Mouse (Mus musculus) lung, postnatal 36 days (tissue): ENCODE results near the gene Dhh.

Source experiments
- DNase-seq: peaks from one replicate; pipeline ENCODE4 v3.0.0; 2022; ENCODE audit warnings: mixed read lengths

Gene Dhh

DNA sequence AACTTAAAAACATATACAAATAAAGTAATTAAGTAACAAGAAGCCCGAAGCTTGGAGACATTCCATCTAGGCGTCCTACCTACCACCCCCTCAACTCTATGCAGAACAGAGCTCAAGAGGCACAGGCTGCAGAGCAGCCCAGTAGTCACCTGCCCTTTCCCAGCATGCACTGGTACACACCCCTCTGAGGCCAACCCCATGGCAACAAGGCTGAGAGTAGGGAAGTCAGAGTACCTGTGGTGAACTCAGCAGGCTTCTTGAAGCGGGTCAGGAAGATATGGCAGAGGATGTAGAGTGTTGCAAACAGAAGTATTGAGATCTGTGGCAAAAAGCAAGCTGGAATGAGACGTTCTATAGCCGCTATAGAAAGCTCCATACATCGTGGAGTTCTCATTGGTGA lies 16.6 kb upstream of the Dhh start:
- no peak for DNase-seq

GRCm38 (mm10) chr15:98904692-98905091 lies 6.4 kb upstream of the Dhh start:
- DNase-seq: peak; percentile 54

DNA sequence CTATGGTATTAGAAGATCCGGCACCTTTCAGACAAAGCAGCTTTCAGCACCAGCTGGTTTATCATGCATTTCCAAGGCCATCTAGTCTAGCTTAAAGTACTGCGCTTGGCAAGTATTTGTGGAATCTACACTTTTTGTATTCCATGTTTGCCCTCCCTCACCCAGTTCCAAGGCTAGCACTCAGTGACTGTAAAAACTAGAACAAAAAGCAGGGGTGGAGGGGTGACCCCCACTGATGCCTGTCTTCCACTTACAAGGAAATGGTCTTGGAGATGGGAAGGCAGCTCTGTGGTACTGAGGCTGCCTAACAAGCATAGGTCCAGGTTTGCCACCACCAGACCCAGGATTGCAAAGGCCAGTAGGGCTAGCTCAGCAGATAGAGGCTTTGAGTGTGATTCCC lies 4.3 kb upstream of the Dhh start:
- DNase-seq: no peak

DNA sequence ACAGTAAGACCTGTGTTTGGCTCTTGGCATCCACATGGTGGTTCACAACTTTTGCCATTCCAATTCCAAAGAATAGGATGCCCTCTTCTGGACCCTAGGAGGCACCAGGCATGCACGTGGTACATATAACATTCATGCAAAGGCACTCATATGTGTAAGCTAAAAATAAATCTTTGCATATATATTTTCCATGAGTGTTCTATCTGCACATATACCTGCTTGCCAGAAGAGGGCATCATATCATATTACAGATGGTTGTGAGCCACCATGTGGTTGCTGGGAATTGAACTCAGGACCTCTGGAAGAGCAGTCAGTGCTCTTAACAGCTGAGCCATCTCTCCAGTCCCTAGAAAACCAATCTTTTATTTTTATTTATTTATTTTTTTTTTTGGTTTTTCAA lies 3.2 kb upstream of the Dhh start:
- no peak for DNase-seq

DNA sequence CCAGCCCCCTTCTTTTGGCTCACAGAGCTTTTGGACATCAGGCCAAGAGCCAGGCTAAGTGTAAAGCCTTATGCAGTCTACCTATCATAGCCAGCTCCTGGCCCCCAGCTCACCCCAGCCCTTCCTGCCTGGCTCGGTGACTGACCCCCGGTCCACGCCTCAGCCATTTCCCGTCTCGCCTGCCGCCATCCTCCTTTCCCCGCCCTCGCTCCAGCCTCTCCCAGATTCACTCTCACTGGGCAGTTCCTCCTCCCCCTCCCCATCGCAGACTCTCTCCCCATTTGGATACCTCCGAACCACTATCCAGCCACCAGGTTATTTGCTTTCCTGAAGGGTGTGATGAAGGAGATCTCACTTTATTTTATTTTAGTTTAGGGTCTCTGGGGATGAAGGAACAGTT lies 845 bp downstream of the Dhh start:
- DNase-seq: peak; percentile 67

GRCm38 (mm10) chr15:98895635-98896589 lies 2.4 kb downstream of the Dhh start:
- peak; percentile 63 for DNase-seq

DNA sequence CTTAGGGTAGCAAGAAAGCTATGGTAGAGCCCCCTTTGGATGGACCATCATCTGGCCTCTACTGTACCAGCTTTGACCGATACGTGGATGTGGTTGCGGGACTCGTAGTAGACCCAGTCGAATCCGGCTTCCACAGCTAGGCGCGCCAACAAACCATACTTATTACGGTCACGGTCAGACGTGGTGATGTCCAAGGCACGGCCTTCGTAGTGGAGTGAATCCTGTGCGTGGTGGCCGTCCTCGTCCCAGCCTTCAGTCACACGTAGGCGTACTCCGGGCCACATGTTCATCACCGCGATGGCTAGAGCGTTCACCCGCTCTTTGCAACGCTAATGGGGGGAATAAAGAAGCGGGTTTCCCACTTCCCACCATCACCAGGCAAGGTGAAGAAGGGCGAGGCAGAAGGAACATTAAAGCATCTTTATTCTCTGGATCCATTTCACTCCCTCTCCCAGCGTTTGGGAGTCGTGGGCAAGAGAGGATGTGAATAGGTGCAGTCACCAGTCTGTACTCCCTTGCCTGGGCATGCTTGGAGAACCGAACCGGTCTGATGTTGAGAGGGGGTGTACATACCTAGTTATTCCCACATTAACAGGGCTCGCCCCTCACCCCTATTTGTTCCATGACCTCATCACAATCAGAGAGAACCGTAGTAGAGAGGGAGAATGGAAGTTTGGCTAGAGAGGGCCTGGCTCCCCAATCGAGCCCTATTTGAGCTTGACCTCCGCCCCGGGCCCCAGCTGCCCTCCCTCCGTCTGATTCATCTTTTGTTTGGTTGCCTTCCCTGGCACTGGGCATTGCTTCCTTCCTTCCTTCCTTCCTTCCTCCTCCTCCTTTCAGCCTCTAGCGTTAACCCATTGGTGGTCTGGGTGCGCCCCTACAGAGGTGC lies 3.4 kb downstream of the Dhh start:
- peak; percentile 54 for DNase-seq

- DNase-seq: peak; percentile 34
These were observed 4.2 kb downstream of the Dhh start, which contains the start of gene Rhebl1 for GRCm38 (mm10) chr15:98893940-98894745. Rhebl1 (minus strand) TSS chr15:98894540.

- DNase-seq: no peak
These were observed 5.3 kb downstream of the Dhh start for GRCm38 (mm10) chr15:98893036-98893435.

GRCm38 (mm10) chr15:98891907-98892606 lies 6.3 kb downstream of the Dhh start:
- DNase-seq: peak; percentile 92

- no peak for DNase-seq
These were observed 7.1 kb downstream of the Dhh start for GRCm38 (mm10) chr15:98891198-98891742.

DNA sequence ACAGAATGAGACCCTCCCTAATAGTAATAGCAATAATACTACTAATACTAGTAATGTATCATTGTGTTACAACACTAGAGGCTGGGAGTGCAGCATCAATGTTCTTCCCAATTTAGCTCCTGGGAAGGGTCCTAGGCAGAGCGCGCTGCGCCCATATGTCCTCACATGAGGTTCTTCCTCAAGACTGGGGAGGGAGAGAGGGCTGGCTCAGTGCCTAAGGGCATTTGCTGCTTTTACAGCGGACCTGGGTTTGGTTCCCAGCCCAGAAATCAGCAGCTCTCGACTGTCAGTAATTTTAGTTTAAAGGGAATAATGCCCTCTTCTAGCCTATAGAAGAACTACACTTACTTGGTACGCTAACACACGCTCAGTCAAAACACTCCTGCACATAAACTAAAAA lies 10.8 kb downstream of the Dhh start:
- no peak for DNase-seq

DNA sequence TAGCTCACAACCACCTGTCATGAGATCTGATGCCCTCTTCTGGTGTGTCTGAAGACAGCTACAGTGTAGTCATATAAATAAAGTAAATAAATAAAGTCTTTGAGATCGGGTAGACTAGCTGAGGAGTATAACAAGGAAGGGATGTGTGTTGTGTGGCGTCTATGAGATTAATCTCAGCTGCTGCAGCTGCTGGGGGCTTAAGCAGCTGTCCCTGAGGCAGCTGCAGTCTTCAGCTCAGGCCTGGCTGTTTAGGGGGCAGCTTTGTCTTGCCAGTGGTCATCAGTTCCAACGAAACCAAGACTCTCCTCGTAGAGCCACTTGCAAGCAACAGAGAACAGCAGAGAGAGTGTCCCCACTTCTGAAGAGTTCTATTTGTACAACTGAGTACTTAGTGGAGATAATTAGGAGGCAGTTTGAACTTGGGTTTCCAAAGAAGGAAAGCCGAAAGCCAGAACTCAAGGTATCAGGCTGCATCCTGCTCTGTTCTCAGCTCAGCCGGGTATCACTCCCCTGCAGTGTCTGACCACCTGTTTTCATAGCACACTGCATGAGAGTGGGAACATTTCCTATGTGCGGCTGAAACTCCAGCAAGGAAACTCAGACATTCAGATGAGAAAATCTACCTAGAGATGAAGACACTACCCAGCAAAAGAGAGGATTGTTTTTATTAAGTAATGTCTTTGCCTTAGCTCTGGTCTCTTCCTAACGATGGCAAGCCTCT lies 11.5 kb downstream of the Dhh start:
- DNase-seq: no peak

- DNase-seq: no peak
These were observed 14.2 kb downstream of the Dhh start for GRCm38 (mm10) chr15:98884106-98884505.

GRCm38 (mm10) chr15:98883661-98884060 lies 14.7 kb downstream of the Dhh start:
- no peak for DNase-seq

- DNase-seq: no peak
These were observed 16.7 kb downstream of the Dhh start for GRCm38 (mm10) chr15:98881656-98882008.

DNA sequence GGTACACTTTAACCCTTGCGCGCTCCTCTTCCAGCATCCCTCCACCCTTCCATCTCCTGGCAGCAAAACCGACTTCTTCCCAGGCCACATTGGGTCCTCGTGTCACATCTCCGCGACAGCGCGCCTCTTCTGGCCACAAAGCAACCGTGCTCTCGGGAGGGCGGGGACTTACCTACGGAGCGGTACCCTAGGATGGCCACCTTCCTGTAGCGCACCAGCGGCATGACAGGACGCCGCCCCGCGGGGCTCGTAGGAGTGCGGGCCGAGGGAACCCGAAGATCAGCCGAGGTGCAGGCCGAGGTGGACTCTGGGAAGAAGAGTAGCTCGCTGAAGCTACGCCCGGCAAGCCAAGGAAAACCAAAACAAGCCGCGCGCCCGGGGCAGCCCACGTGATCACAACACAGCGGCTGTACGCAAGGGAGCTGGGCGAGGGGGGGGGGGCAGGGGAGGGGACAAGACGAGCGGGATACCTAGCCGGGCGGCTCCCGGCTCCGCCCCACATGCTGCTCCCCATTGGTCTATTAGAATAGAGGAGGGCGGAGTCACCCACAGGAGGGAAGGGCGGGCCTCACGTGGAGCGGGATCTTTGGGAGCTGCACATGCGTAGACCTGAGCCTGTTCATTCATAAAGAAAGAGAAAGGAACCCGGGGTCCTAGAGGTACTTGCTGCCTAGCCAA lies 17.2 kb downstream of the Dhh start:
- DNase-seq: peak; percentile 98

DNA sequence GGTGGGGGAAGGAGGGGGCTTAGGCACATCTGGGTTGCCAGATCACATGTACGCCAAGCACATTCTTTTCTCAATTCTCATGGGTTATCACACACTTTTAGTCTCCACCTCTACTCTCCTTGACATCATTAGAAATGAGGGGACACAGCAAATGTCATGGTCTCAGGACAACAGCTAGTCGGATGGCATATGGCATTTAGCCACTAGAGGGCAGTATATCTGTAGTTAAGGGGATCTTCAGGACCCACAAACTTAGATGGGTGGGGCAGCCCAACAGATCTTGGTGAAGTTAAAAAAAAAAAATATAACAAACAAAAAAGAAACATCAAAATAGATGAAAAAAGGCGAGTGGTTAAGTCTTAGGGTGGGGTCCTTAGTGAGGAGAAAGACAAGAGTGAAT lies 21.0 kb downstream of the Dhh start:
- DNase-seq: peak; percentile 92

- DNase-seq: peak; percentile 96
These were observed 26.1 kb downstream of the Dhh start for GRCm38 (mm10) chr15:98871916-98872888.
